Mouse (Mus musculus) hindbrain, embryonic 15.5 days (tissue): ENCODE results near the gene Mapkbp1. TPM values are rescaled to one million over a fixed set of nuclear protein-coding genes. Genes with fewer than 3 reads are reported as not detected.
A peak's percentile ranks its signal among the peaks of the same experiment; 100 is the strongest.

Source experiments
- ATAC-seq: fragments of 200-750 bp; cut with Nextera tagmentation; 2 replicates; pipeline ENCODE4 v1.8.0; 2017; ENCODE audit warnings: low read depth, moderate number of reproducible peaks, moderate TSS enrichment; ENCODE audit not compliant: low FRiP score
- H3K27ac ChIP-seq: fragments of 300-500 bp; sonication (generic); replicated peaks from 2 replicates; pipeline ENCODE4 v1.5.1; 2015; ENCODE audit warnings: mild to moderate bottlenecking, inconsistent platforms
- H3K27me3 ChIP-seq: fragments of 300-500 bp; sonication (generic); 2 replicates; pipeline ENCODE4 v1.6.1; 2015; ENCODE audit warnings: control low read depth, inconsistent platforms
- H3K36me3 ChIP-seq: fragments of 300-500 bp; sonication (generic); 2 replicates; pipeline ENCODE4 v1.6.1; 2015; ENCODE audit warnings: control low read depth, inconsistent platforms
- H3K4me1 ChIP-seq: fragments of 300-500 bp; sonication (generic); replicated peaks from 2 replicates; pipeline ENCODE4 v1.6.1; 2015; ENCODE audit warnings: control low read depth, inconsistent platforms
- H3K4me2 ChIP-seq: fragments of 300-500 bp; sonication (generic); 2 replicates; pipeline ENCODE4 v1.6.1; 2015; ENCODE audit warnings: moderate library complexity, mild to moderate bottlenecking, inconsistent platforms
- H3K4me3 ChIP-seq: fragments of 300-500 bp; sonication (generic); 2 replicates; pipeline ENCODE4 v1.5.1; 2015; ENCODE audit warnings: mild to moderate bottlenecking, inconsistent platforms
- H3K9ac ChIP-seq: fragments of 300-500 bp; sonication (generic); 2 replicates; pipeline ENCODE4 v1.6.1; 2015; ENCODE audit warnings: inconsistent platforms
- H3K9me3 ChIP-seq: fragments of 300-500 bp; sonication (generic); 2 replicates; pipeline ENCODE4 v1.6.1; 2016; ENCODE audit warnings: control low read depth, inconsistent platforms
- WGBS: fragments of 180-500 bp; shearing (Covaris S2); methylation state at CpG from one replicate; pipeline ENCODE4 v1.1.7; 2015; 5-methylcytosine and 5-hydroxymethylcytosine counted together
- polyA plus RNA-seq: library from polyadenylated mRNA; unstranded; fragments of >200 nt; fragmentation: Nextera tagmentation; extraction: Ambion mirVana; gene quantifications from 2 replicates; pipeline ENCODE4 v1.2.1, GENCODE M21; 2015

The Mapkbp1 gene
- polyA plus RNA-seq, 1 experiment from 2014 or later, result 9.8 TPM

DNA sequence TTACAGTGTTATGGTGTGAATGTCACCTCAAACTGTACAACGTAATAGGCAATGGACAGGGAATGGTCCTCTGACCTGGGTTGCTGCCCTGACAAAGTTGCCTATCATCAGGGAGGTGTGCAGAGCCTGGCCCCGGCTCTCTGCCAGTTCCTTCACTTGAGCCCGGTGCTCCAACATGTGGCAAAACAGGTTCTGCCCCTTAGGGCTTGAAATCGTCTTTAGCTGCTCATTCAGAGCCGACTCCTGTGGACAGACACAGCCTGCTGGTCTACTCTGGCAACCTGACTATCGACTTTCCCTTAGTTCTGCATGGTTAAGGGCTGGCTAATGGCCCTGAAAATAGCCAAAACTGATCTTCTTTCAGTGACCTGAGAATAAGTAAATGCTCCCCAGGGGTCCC, 87.7 kb downstream of the Mapkbp1 start:
- H3K27me3 ChIP-seq, result no peaks in the 10 kb centered on the region
- H3K4me3 ChIP-seq, result no peak overlapping the region
- WGBS, result 69% methylated on average over 6 of the region's 6 CpGs
- no peak overlapping the region for H3K27ac ChIP-seq
- no peaks in the 10 kb centered on the region for H3K36me3 ChIP-seq
- no peaks in the 10 kb centered on the region for H3K9me3 ChIP-seq
- H3K4me1 ChIP-seq, result no peaks in the 10 kb centered on the region
- no peak overlapping the region for H3K4me2 ChIP-seq
- no peak overlapping the region for H3K9ac ChIP-seq
- ATAC-seq, result no peak

GRCm38 (mm10) chr2:120060651-120061050, 88.2 kb downstream of the Mapkbp1 start:
- Histone ChIP-seq H3K9me3 (no peaks in the 10 kb centered on the region), H3K9ac (no peak overlapping the region), H3K4me3 (no peak overlapping the region), H3K36me3 (no peaks in the 10 kb centered on the region), H3K27ac (no peak overlapping the region), H3K4me2 (no peak overlapping the region), H3K27me3 (no peaks in the 10 kb centered on the region), H3K4me1 (no peaks in the 10 kb centered on the region)
- 73% methylated on average over 9 of the region's 9 CpGs for WGBS
- ATAC-seq, result no peak

DNA sequence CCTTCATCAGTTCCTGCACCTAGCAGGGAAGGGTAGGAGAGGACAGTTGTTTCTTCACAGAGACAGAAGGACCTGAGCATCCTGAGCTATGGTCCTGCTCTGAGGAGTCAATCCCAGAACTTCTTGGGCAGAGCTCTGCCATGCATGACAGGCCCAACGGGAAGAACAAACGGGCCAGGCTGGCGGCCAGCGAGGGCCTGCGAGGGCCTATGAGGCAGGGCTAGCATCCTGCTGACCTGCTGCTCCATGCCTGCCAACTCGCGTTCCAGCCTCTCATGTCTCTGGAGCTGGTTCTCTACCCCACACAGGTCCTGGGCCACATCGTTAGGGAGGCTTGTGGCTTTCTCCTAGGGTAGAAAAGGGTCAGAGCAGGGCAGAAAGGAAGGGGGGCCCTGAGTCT, 89.7 kb downstream of the Mapkbp1 start:
- 82% methylated on average over 8 of the region's 8 CpGs for WGBS
- no peak overlapping the region for H3K4me2 ChIP-seq
- ATAC-seq, result no peak

DNA sequence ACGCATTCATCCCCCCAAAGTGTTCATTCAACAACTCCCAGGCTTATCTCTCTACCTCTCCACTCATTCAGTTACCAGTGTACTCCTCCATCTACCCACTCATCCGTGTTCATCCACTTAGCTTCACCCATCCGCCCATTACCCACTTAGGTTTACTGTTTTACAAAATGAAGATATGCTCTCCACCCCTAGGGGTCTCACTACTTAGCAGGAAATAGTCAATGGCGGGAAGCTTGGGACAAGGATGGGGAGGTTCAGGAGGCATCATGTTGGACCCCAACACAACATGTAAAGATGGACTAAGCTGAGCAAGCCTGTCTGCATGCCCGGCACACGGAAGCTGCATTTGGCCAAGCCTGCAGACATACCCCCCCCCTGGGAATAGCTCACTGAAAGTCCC, 92.1 kb downstream of the Mapkbp1 start:
- Histone ChIP-seq H3K4me1 (0 out of 2 replicates have a peak, but pooled peaks cover 7% of the 10 kb centered on the region), H3K4me2 (no peak overlapping the region), H3K9me3 (no peaks in the 10 kb centered on the region), H3K27ac (no peak overlapping the region), H3K27me3 (no peaks in the 10 kb centered on the region; the same call in 1 of the 2 replicates), H3K9ac (no peak overlapping the region), H3K36me3 (no peaks in the 10 kb centered on the region), H3K4me3 (no peak overlapping the region)
- no peak for ATAC-seq
- WGBS, result 87% methylated on average over 6 of the region's 6 CpGs

More for the DNA sequence above, 89.7 kb downstream of the Mapkbp1 start:
- Histone ChIP-seq H3K27me3 (no peaks in the 10 kb centered on the region), H3K36me3 (no peaks in the 10 kb centered on the region), H3K4me1 (no peaks in the 10 kb centered on the region), H3K9me3 (no peaks in the 10 kb centered on the region), H3K4me3 (no peak overlapping the region), H3K9ac (no peak overlapping the region), H3K27ac (no peak overlapping the region)

DNA sequence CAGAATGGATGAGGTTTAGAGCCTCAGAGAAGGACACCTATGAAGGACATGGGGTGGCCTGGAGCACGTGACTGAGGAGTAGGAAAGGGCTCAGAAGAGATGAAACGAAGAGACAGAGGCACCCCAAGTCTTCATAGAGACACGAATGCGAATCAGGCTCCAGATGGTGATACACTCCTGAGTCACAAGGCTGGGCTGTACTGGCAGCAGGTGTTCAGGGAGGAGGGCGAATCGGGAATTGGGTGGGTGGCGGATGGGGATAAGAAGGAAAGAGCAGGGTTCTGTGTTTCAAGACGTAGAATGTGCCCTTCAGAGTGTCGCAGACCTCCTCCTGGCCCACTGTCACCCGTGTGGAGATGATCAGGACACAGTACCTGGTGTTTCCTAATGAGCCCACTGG, 92.7 kb downstream of the Mapkbp1 start:
- 94% methylated on average over 10 of the region's 10 CpGs for WGBS
- 0 out of 2 replicates have a peak, but pooled peaks cover 7% of the 10 kb centered on the region for H3K4me1 ChIP-seq
- no peak overlapping the region for H3K27ac ChIP-seq
- H3K9me3 ChIP-seq, result no peaks in the 10 kb centered on the region
- no peak overlapping the region for H3K4me2 ChIP-seq
- H3K36me3 ChIP-seq, result no peaks in the 10 kb centered on the region
- H3K9ac ChIP-seq, result no peak overlapping the region
- H3K27me3 ChIP-seq, result no peaks in the 10 kb centered on the region; the same call in 1 of the 2 replicates
- no peak for ATAC-seq
- H3K4me3 ChIP-seq, result no peak overlapping the region

DNA sequence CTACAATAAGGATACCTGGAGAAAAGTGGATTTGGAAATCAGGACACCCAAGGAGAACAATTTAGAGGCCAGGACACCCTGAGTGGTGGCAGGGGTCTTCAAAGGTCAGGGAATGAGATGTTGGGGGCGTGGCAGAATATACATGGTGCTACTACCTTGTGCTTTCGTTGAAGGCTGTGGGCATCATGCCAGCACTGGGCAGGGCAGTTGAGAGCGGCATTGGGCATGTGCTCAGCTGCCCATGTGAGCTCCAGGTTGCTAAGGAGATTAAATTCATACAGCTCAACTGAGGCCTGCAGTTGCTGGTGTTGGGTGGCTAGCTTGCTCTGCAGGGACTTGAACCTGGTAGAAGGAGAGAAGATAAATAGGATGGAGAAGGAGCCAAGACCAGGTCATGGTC, 93.7 kb downstream of the Mapkbp1 start:
- no peaks in the 10 kb centered on the region for H3K9me3 ChIP-seq
- ATAC-seq, result no peak
- no peak overlapping the region for H3K4me2 ChIP-seq
- 0 out of 2 replicates have a peak, but pooled peaks cover 7% of the 10 kb centered on the region for H3K4me1 ChIP-seq
- no peak overlapping the region for H3K27ac ChIP-seq
- H3K36me3 ChIP-seq, result no peaks in the 10 kb centered on the region
- H3K27me3 ChIP-seq, result no peaks in the 10 kb centered on the region; the same call in 1 of the 2 replicates
- H3K4me3 ChIP-seq, result no peak overlapping the region
- no peak overlapping the region for H3K9ac ChIP-seq
- WGBS, result 79% methylated on average over 3 of the region's 3 CpGs

DNA sequence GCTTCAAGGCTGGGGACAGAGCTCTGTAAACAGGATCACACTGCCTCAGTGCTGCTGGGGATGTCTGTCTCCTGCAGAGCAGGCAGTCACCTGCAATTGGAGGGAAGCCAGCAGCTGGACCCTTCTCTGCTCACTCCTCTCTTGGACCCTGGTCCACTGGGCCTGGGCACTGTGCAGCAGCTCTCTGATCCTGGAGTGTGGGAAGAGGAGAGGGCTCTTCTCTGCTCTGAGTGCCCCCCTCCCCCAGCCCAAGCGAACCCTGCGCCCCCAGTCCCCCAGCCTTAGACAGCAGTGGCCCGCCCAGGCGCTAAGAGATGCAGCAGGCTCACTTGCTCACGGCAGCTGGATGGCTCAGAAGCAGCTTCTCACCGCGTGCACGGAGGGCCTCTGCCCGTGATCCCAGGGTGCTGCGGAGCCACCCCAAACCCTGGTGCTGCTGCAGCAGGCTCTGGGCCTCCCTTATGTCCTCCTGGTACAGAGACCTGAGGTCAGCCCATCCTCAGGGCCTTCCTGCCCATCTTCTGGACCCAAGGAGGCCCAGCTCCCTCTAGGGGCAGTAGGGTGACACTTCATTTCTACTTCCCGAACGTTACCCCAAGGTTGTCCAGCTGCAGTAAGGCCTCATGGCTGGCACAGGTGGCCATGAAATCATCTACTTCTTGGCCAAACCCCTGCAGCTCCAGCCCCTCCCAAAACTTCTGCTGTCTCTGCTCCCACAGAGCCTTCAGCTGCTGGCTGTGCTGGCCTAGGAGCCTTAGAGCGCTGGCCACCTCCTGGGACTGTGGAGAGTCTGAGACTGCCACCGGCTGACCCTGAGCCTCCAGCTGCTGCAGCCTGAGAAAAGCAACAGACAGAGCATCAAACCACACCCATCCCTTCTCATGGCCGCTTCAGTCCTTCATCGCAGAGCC, 96.3 kb downstream of the Mapkbp1 start:
- Histone ChIP-seq H3K4me2 (no peak overlapping the region), H3K4me3 (no peak overlapping the region)
- 39% methylated on average over 16 of the region's 16 CpGs for WGBS

DNA sequence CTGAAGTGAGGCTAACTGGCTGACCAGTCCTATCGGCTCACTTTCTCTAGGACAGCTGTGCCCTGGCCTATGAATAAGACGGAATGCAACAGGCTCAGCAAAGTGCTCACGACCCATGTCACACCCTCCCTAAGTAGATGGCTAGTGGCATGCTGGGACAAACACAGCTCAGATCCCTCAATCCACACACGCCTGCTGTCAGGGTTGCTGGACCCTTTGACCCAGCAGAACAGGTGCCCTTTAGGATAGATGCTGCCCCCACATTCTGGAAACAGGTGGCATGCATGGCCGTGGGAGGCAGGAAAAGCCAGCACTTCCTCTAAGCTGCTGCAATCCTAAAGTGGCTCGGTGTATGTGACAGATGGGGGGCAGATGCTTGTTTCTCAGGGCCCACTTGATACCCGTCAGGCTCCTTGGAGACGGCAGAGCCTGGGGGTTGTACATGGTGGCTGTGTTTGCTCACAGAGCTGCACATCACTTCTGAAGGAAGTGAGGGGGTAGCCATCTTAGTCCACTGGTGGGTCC, 97.0 kb downstream of the Mapkbp1 start:
- ATAC-seq, result no peak
- Histone ChIP-seq H3K4me2 (no peak overlapping the region), H3K9me3 (no peaks in the 10 kb centered on the region), H3K27ac (no peak overlapping the region), H3K36me3 (no peaks in the 10 kb centered on the region), H3K9ac (no peak overlapping the region), H3K4me1 (0 out of 2 replicates have a peak, but pooled peaks cover 7% of the 10 kb centered on the region), H3K27me3 (peaks cover under 1% of the 10 kb centered on the region; the same call in 1 of the 2 replicates), H3K4me3 (no peak overlapping the region)
- WGBS, result 65% methylated on average over 8 of the region's 8 CpGs

More for the DNA sequence above, 96.3 kb downstream of the Mapkbp1 start:
- Histone ChIP-seq H3K36me3 (no peaks in the 10 kb centered on the region), H3K9me3 (no peaks in the 10 kb centered on the region), H3K4me1 (0 out of 2 replicates have a peak, but pooled peaks cover 7% of the 10 kb centered on the region), H3K9ac (no peak overlapping the region), H3K27ac (no peak overlapping the region), H3K27me3 (no peaks in the 10 kb centered on the region; the same call in 1 of the 2 replicates)
- peak; percentile 49; the same call in 1 of the 2 replicates for ATAC-seq

DNA sequence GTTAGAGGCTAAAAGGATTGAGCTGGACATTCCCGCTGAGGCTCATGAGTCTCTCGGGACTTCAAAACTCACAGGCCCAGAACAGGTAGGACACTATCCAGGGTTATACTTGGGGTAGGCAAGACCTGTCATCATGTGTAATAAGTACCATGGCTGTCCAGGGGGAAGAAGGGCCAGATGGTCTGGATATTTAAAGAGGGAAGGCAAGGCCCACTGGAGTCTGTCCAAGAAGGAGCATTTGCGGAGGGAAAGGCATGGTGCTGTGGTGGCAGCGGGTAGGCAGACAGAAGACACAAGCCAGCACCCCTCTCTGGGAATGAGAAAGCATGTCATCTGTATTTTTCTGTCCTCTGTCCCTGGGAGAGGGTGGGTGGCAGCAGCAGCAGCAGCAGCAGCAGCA, 101.6 kb downstream of the Mapkbp1 start:
- no peak for ATAC-seq
- no peak overlapping the region for H3K9ac ChIP-seq
- H3K4me3 ChIP-seq, result no peak overlapping the region
- H3K4me2 ChIP-seq, result no peak overlapping the region
- WGBS, result 88% methylated on average over 4 of the region's 4 CpGs
- no peaks in the 10 kb centered on the region for H3K9me3 ChIP-seq
- H3K4me1 ChIP-seq, result peaks cover 12% of the 10 kb centered on the region
- no peak overlapping the region for H3K27ac ChIP-seq
- peaks cover 24% of the 10 kb centered on the region for H3K27me3 ChIP-seq
- no peaks in the 10 kb centered on the region for H3K36me3 ChIP-seq

DNA sequence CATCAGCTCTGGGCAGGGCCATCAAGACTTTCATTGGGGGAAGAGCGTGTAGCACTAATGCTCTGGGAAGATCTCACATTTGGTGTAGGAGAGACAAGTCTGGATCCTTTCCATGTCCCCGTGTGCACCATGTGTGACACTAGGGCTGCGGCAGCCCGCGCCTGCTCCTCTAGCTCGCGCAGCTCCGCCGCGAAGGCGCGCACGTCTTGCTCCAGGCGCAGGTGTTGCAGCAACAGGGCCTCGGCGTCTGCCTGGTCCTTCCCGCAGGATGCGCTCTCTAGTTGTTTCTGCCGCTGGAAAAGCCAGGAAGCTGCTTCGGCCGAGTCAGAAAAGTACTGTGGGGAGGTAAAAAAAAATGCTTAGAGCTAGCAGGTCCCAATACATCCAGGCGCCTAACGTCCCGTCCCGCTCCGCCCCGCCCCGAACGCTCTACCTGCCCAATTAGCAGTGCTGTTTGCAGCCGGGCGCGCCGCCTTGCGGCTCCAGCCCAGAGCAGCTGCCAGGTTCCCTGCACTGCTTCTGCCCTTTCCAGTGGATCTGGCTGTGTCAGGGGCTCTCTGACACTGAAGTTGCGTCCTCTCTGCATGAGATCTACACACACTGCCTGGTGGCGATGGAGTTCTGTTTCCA, 103.7 kb downstream of the Mapkbp1 start:
- peak; percentile 80; the same call in 1 of the 2 replicates for ATAC-seq
- peak overlapping the region; percentile 44 for H3K4me3 ChIP-seq
- no peak overlapping the region for H3K27ac ChIP-seq
- WGBS, result 2% methylated on average over 36 of the region's 36 CpGs
- H3K4me2 ChIP-seq, result peak overlapping the region; percentile 74
- H3K9ac ChIP-seq, result peak overlapping the region; percentile 36
- peaks cover 10% of the 10 kb centered on the region for H3K4me1 ChIP-seq
- no peaks in the 10 kb centered on the region for H3K36me3 ChIP-seq
- H3K27me3 ChIP-seq, result peaks cover 24% of the 10 kb centered on the region
- H3K9me3 ChIP-seq, result no peaks in the 10 kb centered on the region
